Mouse (Mus musculus): ENCODE measurements around the gene Hbs1l. TPM values are rescaled to one million over a fixed set of nuclear protein-coding genes. Genes with fewer than 3 reads are reported as not detected.

The Hbs1l gene
- polyA plus RNA-seq, 1 experiment = 12.2 TPM

GRCm38 (mm10) chr10:21372271-21372670, 76.5 kb downstream of the Hbs1l start:
- H3K4me1 ChIP-seq (ENCODE audit: control insufficient read depth, insufficient read depth, insufficient read length, low read length) = no peaks in the 10 kb centered on the region
- TF ChIP-seq POLR2A (IDR thresholded peaks at IDR 0.05; ENCODE audit: low read depth, low read length) (no peak), CTCF (IDR thresholded peaks at IDR 0.05; ENCODE audit: extremely low read depth, insufficient read length, insufficient replicate concordance, low read depth, low read length) (no peak)
- no peaks in the 10 kb centered on the region for H3K27me3 ChIP-seq (ENCODE audit: control insufficient read depth, insufficient read depth, low read length)
- no peak overlapping the region for H3K4me3 ChIP-seq (ENCODE audit: low read depth, low read length)
- WGBS = 94% methylated on average over 6 of the region's 6 CpGs
- peaks cover 18% of the 10 kb centered on the region for H3K36me3 ChIP-seq (ENCODE audit: control insufficient read depth, insufficient read depth, low read length)
- H3K27ac ChIP-seq (ENCODE audit: insufficient read depth, low read depth, low read length) = no peak overlapping the region

GRCm38 (mm10) chr10:21376682-21377473, 81.1 kb downstream of the Hbs1l start, which contains the start of gene Aldh8a1:
Gene Aldh8a1, plus strand, starts transcription at chr10:21377291.
- WGBS = 80% methylated on average over 13 of the region's 13 CpGs
- Histone ChIP-seq H3K27me3 (ENCODE audit: control insufficient read depth, insufficient read depth, low read length) (no peaks in the 10 kb centered on the region), H3K4me1 (ENCODE audit: control insufficient read depth, insufficient read depth, insufficient read length, low read length) (no peaks in the 10 kb centered on the region), H3K27ac (ENCODE audit: insufficient read depth, low read depth, low read length) (no peak within 1 kb of the TSS), H3K36me3 (ENCODE audit: control insufficient read depth, insufficient read depth, low read length) (no peaks in the 10 kb centered on the region), H3K4me3 (ENCODE audit: low read depth, low read length) (no peak within 1 kb of the TSS)
- TF ChIP-seq POLR2A (IDR thresholded peaks at IDR 0.05; ENCODE audit: low read depth, low read length) = no peak
- TF ChIP-seq CTCF (IDR thresholded peaks at IDR 0.05; ENCODE audit: extremely low read depth, insufficient read length, insufficient replicate concordance, low read depth, low read length) = no peak

GRCm38 (mm10) chr10:21378196-21378944, 82.6 kb downstream of the Hbs1l start:
- Histone ChIP-seq H3K27me3 (ENCODE audit: control insufficient read depth, insufficient read depth, low read length) (no peaks in the 10 kb centered on the region), H3K36me3 (ENCODE audit: control insufficient read depth, insufficient read depth, low read length) (no peaks in the 10 kb centered on the region), H3K27ac (ENCODE audit: insufficient read depth, low read depth, low read length) (no peak overlapping the region), H3K4me3 (ENCODE audit: low read depth, low read length) (no peak overlapping the region), H3K4me1 (ENCODE audit: control insufficient read depth, insufficient read depth, insufficient read length, low read length) (no peaks in the 10 kb centered on the region)
- TF ChIP-seq CTCF (IDR thresholded peaks at IDR 0.05; ENCODE audit: extremely low read depth, insufficient read length, insufficient replicate concordance, low read depth, low read length) = peak; percentile 60; the same call in 1 of the 2 replicates
- no peak for TF ChIP-seq POLR2A (IDR thresholded peaks at IDR 0.05; ENCODE audit: low read depth, low read length)
- WGBS = 48% methylated on average over 9 of the region's 9 CpGs

- no peak for TF ChIP-seq POLR2A (IDR thresholded peaks at IDR 0.05; ENCODE audit: low read depth, low read length)
- no peak for TF ChIP-seq CTCF (IDR thresholded peaks at IDR 0.05; ENCODE audit: extremely low read depth, insufficient read length, insufficient replicate concordance, low read depth, low read length)
- no peak overlapping the region for H3K4me3 ChIP-seq (ENCODE audit: low read depth, low read length)
- 1% methylated on average over 6 of the region's 6 CpGs for WGBS
- H3K4me1 ChIP-seq (ENCODE audit: control insufficient read depth, insufficient read depth, insufficient read length, low read length) = no peaks in the 10 kb centered on the region
- H3K27ac ChIP-seq (ENCODE audit: insufficient read depth, low read depth, low read length) = no peak overlapping the region
- no peaks in the 10 kb centered on the region for H3K36me3 ChIP-seq (ENCODE audit: control insufficient read depth, insufficient read depth, low read length)
- no peaks in the 10 kb centered on the region for H3K27me3 ChIP-seq (ENCODE audit: control insufficient read depth, insufficient read depth, low read length)
Measured at GRCm38 (mm10) chr10:21382914-21383313, 87.1 kb downstream of the Hbs1l start.

- H3K4me1 ChIP-seq (ENCODE audit: control insufficient read depth, insufficient read depth, insufficient read length, low read length) = no peaks in the 10 kb centered on the region
- H3K27me3 ChIP-seq (ENCODE audit: control insufficient read depth, insufficient read depth, low read length) = no peaks in the 10 kb centered on the region
- H3K36me3 ChIP-seq (ENCODE audit: control insufficient read depth, insufficient read depth, low read length) = no peaks in the 10 kb centered on the region
- H3K4me3 ChIP-seq (ENCODE audit: low read depth, low read length) = no peak overlapping the region
- WGBS = 60% methylated on average over 3 of the region's 3 CpGs
- H3K27ac ChIP-seq (ENCODE audit: insufficient read depth, low read depth, low read length) = no peak overlapping the region
- TF ChIP-seq CTCF (IDR thresholded peaks at IDR 0.05; ENCODE audit: extremely low read depth, insufficient read length, insufficient replicate concordance, low read depth, low read length) (no peak), POLR2A (IDR thresholded peaks at IDR 0.05; ENCODE audit: low read depth, low read length) (no peak)
Measured at GRCm38 (mm10) chr10:21385111-21385663, 89.4 kb downstream of the Hbs1l start.

- no peak overlapping the region for H3K27ac ChIP-seq (ENCODE audit: insufficient read depth, low read depth, low read length)
- TF ChIP-seq CTCF (IDR thresholded peaks at IDR 0.05; ENCODE audit: extremely low read depth, insufficient read length, insufficient replicate concordance, low read depth, low read length) (peak; percentile 2; the same call in 1 of the 2 replicates), POLR2A (IDR thresholded peaks at IDR 0.05; ENCODE audit: low read depth, low read length) (no peak)
- H3K4me3 ChIP-seq (ENCODE audit: low read depth, low read length) = no peak overlapping the region
- 78% methylated on average over 11 of the region's 11 CpGs for WGBS
- no peaks in the 10 kb centered on the region for H3K36me3 ChIP-seq (ENCODE audit: control insufficient read depth, insufficient read depth, low read length)
- H3K4me1 ChIP-seq (ENCODE audit: control insufficient read depth, insufficient read depth, insufficient read length, low read length) = no peaks in the 10 kb centered on the region
- no peaks in the 10 kb centered on the region for H3K27me3 ChIP-seq (ENCODE audit: control insufficient read depth, insufficient read depth, low read length)
Measured at GRCm38 (mm10) chr10:21389075-21389474, 93.3 kb downstream of the Hbs1l start.

GRCm38 (mm10) chr10:21390440-21390839, 94.7 kb downstream of the Hbs1l start:
- no peaks in the 10 kb centered on the region for H3K36me3 ChIP-seq (ENCODE audit: control insufficient read depth, insufficient read depth, low read length)
- H3K4me3 ChIP-seq (ENCODE audit: low read depth, low read length) = no peak overlapping the region
- no peaks in the 10 kb centered on the region for H3K27me3 ChIP-seq (ENCODE audit: control insufficient read depth, insufficient read depth, low read length)
- no peak for TF ChIP-seq POLR2A (IDR thresholded peaks at IDR 0.05; ENCODE audit: low read depth, low read length)
- TF ChIP-seq CTCF (IDR thresholded peaks at IDR 0.05; ENCODE audit: extremely low read depth, insufficient read length, insufficient replicate concordance, low read depth, low read length) = no peak
- no peak overlapping the region for H3K27ac ChIP-seq (ENCODE audit: insufficient read depth, low read depth, low read length)
- no peaks in the 10 kb centered on the region for H3K4me1 ChIP-seq (ENCODE audit: control insufficient read depth, insufficient read depth, insufficient read length, low read length)
- 86% methylated on average over 4 of the region's 4 CpGs for WGBS
